In the genomic region with DNA sequence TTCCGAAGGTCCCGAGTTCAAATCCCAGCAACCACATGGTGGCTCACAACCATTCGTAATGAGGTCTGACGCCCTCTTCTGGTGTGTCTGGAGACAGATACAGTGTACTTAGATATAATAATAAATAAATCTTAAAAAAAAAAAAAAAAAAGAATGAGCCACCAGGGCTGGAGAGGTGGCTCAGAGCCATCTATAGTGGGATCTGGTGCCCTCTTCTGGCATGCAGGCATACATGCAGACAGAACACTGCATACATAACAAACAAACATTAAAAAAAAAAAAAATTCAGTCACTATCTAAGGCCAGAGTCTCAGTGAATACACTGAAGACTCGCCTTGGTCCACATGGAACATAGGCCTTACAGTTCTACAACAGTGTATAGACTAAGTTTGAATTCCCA, we compare ENCODE assay signal across 11 mouse cellular contexts. TPM values are rescaled to one million over a fixed set of nuclear protein-coding genes. Genes with fewer than 3 reads are reported as not detected.
A peak's percentile ranks its signal among the peaks of the same experiment; 100 is the strongest.
DNase-seq lines count a peak whose midpoint lies in the region; ATAC-seq and TF ChIP-seq lines count a peak whose summit lies in the region.
"Had no signal": no experiment of that assay in that cellular context is flagged by ENCODE, and none has a peak within 500 bp of the region (broad histone marks: within the 10 kb centered on the region; RNA-seq: fewer than 3 reads in every experiment).

No protein-coding gene starts in this region.

- peaks cover 6% of the 10 kb centered on the region for H3K4me1 ChIP-seq in intestine, postnatal 0 days (replicated peaks; ENCODE audit: control insufficient read depth, insufficient read depth, low read length)
- peaks cover 8% of the 10 kb centered on the region; the same call in 1 of the 2 replicates for H3K4me1 ChIP-seq in intestine, embryonic 16.5 days (ENCODE audit: control insufficient read depth, insufficient read depth, low read length)
- peaks cover 4% of the 10 kb centered on the region for H3K4me1 ChIP-seq in thymus, adult 2 months (replicated peaks; ENCODE audit: control insufficient read depth, insufficient read depth, low read length)

- H3K4me2 ChIP-seq in intestine, postnatal 0 days (replicated peaks; ENCODE audit: low read depth), result no peak overlapping the region
- H3K4me2 ChIP-seq in intestine, embryonic 16.5 days (ENCODE audit: low read depth, low read length), result no peak overlapping the region

- TF ChIP-seq POLR2A in thymus, adult 2 months (IDR thresholded peaks at IDR 0.05; ENCODE audit: control insufficient read depth, extremely low read depth, insufficient read depth, low read length, poor library complexity), result no peak

- peak; percentile 63 for TF ChIP-seq CTCF in intestine, postnatal 0 days (IDR thresholded peaks at IDR 0.05; ENCODE audit: low read depth)
- no peak for TF ChIP-seq CTCF in thymus, adult 2 months (IDR thresholded peaks at IDR 0.05; ENCODE audit: borderline replicate concordance, control insufficient read depth, extremely low read depth, insufficient read depth, low read length, poor library complexity)

- no peak overlapping the region for H3K9ac ChIP-seq in intestine, postnatal 0 days (ENCODE audit: low read depth, low read length)
- no peak overlapping the region for H3K9ac ChIP-seq in intestine, embryonic 16.5 days (ENCODE audit: low read depth, low read length)

- no peak overlapping the region for H3K4me3 ChIP-seq in intestine, postnatal 0 days (ENCODE audit: low read depth, low read length)
- no peak overlapping the region for H3K4me3 ChIP-seq in intestine, embryonic 16.5 days (ENCODE audit: low read length)
- no peak overlapping the region for H3K4me3 ChIP-seq in thymus, adult 2 months (ENCODE audit: control insufficient read depth, insufficient read depth, low read length)

- H3K36me3 ChIP-seq in intestine, postnatal 0 days (ENCODE audit: control insufficient read depth, insufficient read depth), result peaks cover 46% of the 10 kb centered on the region; the same call in 1 of the 2 replicates
- no peaks in the 10 kb centered on the region; the same call in 1 of the 2 replicates for H3K36me3 ChIP-seq in intestine, embryonic 16.5 days (ENCODE audit: control insufficient read depth, insufficient read depth, low read length)
- H3K36me3 ChIP-seq in thymus, adult 2 months (ENCODE audit: control insufficient read depth, insufficient read depth, low read length), result peaks cover 5% of the 10 kb centered on the region

- no peak for ATAC-seq in intestine, postnatal 0 days
- no peak for ATAC-seq in intestine, embryonic 16.5 days

- no peak overlapping the region for H3K27ac ChIP-seq in intestine, postnatal 0 days (ENCODE audit: low read depth, low read length)
- no peak overlapping the region for H3K27ac ChIP-seq in intestine, embryonic 16.5 days (ENCODE audit: low read length)
- no peak overlapping the region for H3K27ac ChIP-seq in thymus, adult 2 months (ENCODE audit: control insufficient read depth, insufficient read depth, low read length)

- H3K27me3 ChIP-seq in intestine, postnatal 0 days (replicated peaks; ENCODE audit: control insufficient read depth, insufficient read depth, low read length), result no peaks in the 10 kb centered on the region
- H3K27me3 ChIP-seq in intestine, embryonic 16.5 days (replicated peaks; ENCODE audit: control insufficient read depth, insufficient read depth, low read length), result no peaks in the 10 kb centered on the region
- no peaks in the 10 kb centered on the region for H3K27me3 ChIP-seq in thymus, adult 2 months (ENCODE audit: control insufficient read depth, insufficient read depth, low read length)

- peak; percentile 14 for DNase-seq in thymus, adult 2 months
- no peak for DNase-seq in thymus, postnatal 36 days
- DNase-seq in adipocyte (ENCODE audit: low spot score), result peak; percentile 22
- peak; percentile 18 for DNase-seq in thymus, postnatal 25 days
- no peak for DNase-seq in layer of hippocampus, adult 9-11 months
- no peak for DNase-seq in heart, adult 8-10 months (ENCODE audit: low spot score)

- 75% methylated on average over 5 of the region's 5 CpGs for WGBS in intestine, postnatal 0 days
- 83% methylated on average over 5 of the region's 5 CpGs for WGBS in intestine, embryonic 16.5 days
- 93% methylated on average over 5 of the region's 5 CpGs for WGBS in thymus, adult 2 months

- no peaks in the 10 kb centered on the region for H3K9me3 ChIP-seq in intestine, postnatal 0 days (ENCODE audit: control insufficient read depth)
- H3K9me3 ChIP-seq in intestine, embryonic 16.5 days (ENCODE audit: control insufficient read depth, low read length), result no peaks in the 10 kb centered on the region

RNA-seq across cellular contexts. Expression of a gene that starts 2.8 kb away (rescaled TPM):
- polyA plus RNA-seq in intestine, postnatal 0 days (2015; fragmentation: Nextera tagmentation; extraction: Ambion mirVana), result 49.2 and 51.2 TPM in 2 replicates
- polyA plus RNA-seq in intestine, embryonic 16.5 days (2015; fragmentation: Nextera tagmentation; extraction: Ambion mirVana), result 60.6 and 62.2 TPM in 2 replicates
- polyA plus RNA-seq in thymus, adult 2 months (2012; rRNA removed), result 13.5 and 17.3 TPM in 2 replicates
- 10 to 100 TPM; 11.2 to 12.9 (median 12.5) TPM for total RNA-seq in heart, adult 8-10 months (2022)

RNA-seq across cellular contexts. Expression of a gene that starts 2.8 kb away (rescaled TPM):
- polyA plus RNA-seq in intestine, postnatal 0 days (2015; fragmentation: Nextera tagmentation; extraction: Ambion mirVana), result 65.8 and 67.1 TPM in 2 replicates
- polyA plus RNA-seq in intestine, embryonic 16.5 days (2015; fragmentation: Nextera tagmentation; extraction: Ambion mirVana), result 135 and 146 TPM in 2 replicates
- polyA plus RNA-seq in thymus, adult 2 months (2012; rRNA removed), result 41.3 and 43.6 TPM in 2 replicates
- 100 to 1,000 TPM; 141 to 157 (median 151) TPM for total RNA-seq in heart, adult 8-10 months (2022)

RNA-seq across cellular contexts. Expression of a gene that starts 5.9 kb away (rescaled TPM):
- not detected in 2 replicates for polyA plus RNA-seq in intestine, postnatal 0 days (2015; fragmentation: Nextera tagmentation; extraction: Ambion mirVana)
- not detected in 2 replicates for polyA plus RNA-seq in intestine, embryonic 16.5 days (2015; fragmentation: Nextera tagmentation; extraction: Ambion mirVana)
- 0.09 and 0.13 TPM in 2 replicates for polyA plus RNA-seq in thymus, adult 2 months (2012; rRNA removed)
- total RNA-seq in heart, adult 8-10 months (2022), result not detected
- total RNA-seq: adrenal gland, adult 18-20 months had no signal
- polyA plus RNA-seq: hindbrain, embryonic 11.5 days; small intestine, adult 2 months had no signal

RNA-seq across cellular contexts. Expression of a gene that starts 10.3 kb away (rescaled TPM):
- polyA plus RNA-seq in intestine, postnatal 0 days (2015; fragmentation: Nextera tagmentation; extraction: Ambion mirVana), result 0.85 and 1.2 TPM in 2 replicates
- 18.1 and 29.3 TPM in 2 replicates for polyA plus RNA-seq in intestine, embryonic 16.5 days (2015; fragmentation: Nextera tagmentation; extraction: Ambion mirVana)
- 5.5 and 8.9 TPM in 2 replicates for polyA plus RNA-seq in thymus, adult 2 months (2012; rRNA removed)
- total RNA-seq in heart, adult 8-10 months (2022), result 10 to 100 TPM; 14.3 to 19.1 (median 17.1) TPM

RNA-seq across cellular contexts. Expression of a gene that starts 11.6 kb away (rescaled TPM):
- polyA plus RNA-seq in intestine, postnatal 0 days (2015; fragmentation: Nextera tagmentation; extraction: Ambion mirVana), result 0.94 and 1.0 TPM in 2 replicates
- 1.6 and 2.1 TPM in 2 replicates for polyA plus RNA-seq in intestine, embryonic 16.5 days (2015; fragmentation: Nextera tagmentation; extraction: Ambion mirVana)
- 0.62 and 0.97 TPM in 2 replicates for polyA plus RNA-seq in thymus, adult 2 months (2012; rRNA removed)
- under 1 TPM; 0.38 to 0.81 (median 0.48) TPM for total RNA-seq in heart, adult 8-10 months (2022)

Comparison
In these comparisons a context has a peak if more than half of its experiments do, and no peak if none do; other contexts are left out.
1. DNase-seq: peak in thymus, adult 2 months (single experiment), adipocyte (single experiment) and thymus, postnatal 25 days (single experiment); none in thymus, postnatal 36 days (0 of 2), layer of hippocampus, adult 9-11 months (single experiment) and heart, adult 8-10 months (single experiment).